Comparison of ENCODE assay signal across 23 mouse cellular contexts in genomic region chr1:59212951-59213350, GRCm38 (mm10). TPM values are rescaled to one million over a fixed set of nuclear protein-coding genes. Genes with fewer than 3 reads are reported as not detected.
DNase-seq lines count a peak whose midpoint lies in the region; ATAC-seq lines count a peak whose summit lies in the region.
"Had no signal": no experiment of that assay in that cellular context is flagged by ENCODE, and none has a peak within 500 bp of the region (broad histone marks: within the 10 kb centered on the region; RNA-seq: fewer than 3 reads in every experiment).

No protein-coding gene starts in this region.

- ATAC-seq in forebrain, embryonic 12.5 days (ENCODE audit: low FRiP score) = no peak
- ATAC-seq: forebrain, embryonic 14.5 days had no signal

- no peaks in the 10 kb centered on the region for H3K4me1 ChIP-seq in forebrain, embryonic 12.5 days
- H3K4me1 ChIP-seq: embryonic facial prominence, embryonic 13.5 days; hindbrain, embryonic 10.5 days had no signal

- intact Hi-C loops in left cerebral cortex, postnatal 4 days (cut with DNase I) = no loop called here

- peaks cover 25% of the 10 kb centered on the region for H3K36me3 ChIP-seq in forebrain, embryonic 12.5 days (replicated peaks)

- no CpG with 5 or more reads among the region's 1 CpGs for WGBS in forebrain, embryonic 12.5 days

- no peaks in the 10 kb centered on the region for H3K27me3 ChIP-seq in forebrain, embryonic 12.5 days
- H3K27me3 ChIP-seq: embryonic facial prominence, embryonic 13.5 days; heart, embryonic 12.5 days had no signal

- no peaks in the 10 kb centered on the region for H3K9me3 ChIP-seq in forebrain, embryonic 12.5 days
- H3K9me3 ChIP-seq: embryonic facial prominence, embryonic 13.5 days; heart, embryonic 12.5 days; hindbrain, embryonic 10.5 days had no signal

- peak; percentile 20 for DNase-seq in kidney, adult 9 months
- DNase-seq in kidney, postnatal 14 days = no peak
- peak; percentile 26 for DNase-seq in retina, postnatal 1 day
- no peak for DNase-seq in retina, embryonic 14.5 days (ENCODE audit: low spot score)
- peak; percentile 59 for DNase-seq in ZHBTc4 (ENCODE audit: low read depth, low spot score)
- DNase-seq in left cerebral cortex, postnatal 4 days = no peak
- DNase-seq: adrenal gland, adult 2 months; adrenal gland, postnatal 25 days; cerebellum, adult 18-20 months; cerebellum, adult 9-11 months; cerebellum, postnatal 36 days; gastrocnemius, adult 2 months; gastrocnemius, postnatal 25 days had no signal

- H3K4me2 ChIP-seq in forebrain, embryonic 12.5 days = no peak overlapping the region
- H3K4me2 ChIP-seq: embryonic facial prominence, embryonic 13.5 days; heart, embryonic 12.5 days; hindbrain, embryonic 14.5 days had no signal

- no peak overlapping the region for H3K27ac ChIP-seq in forebrain, embryonic 12.5 days
- H3K27ac ChIP-seq: embryonic facial prominence, embryonic 13.5 days; gastrocnemius, adult 2 months; hindbrain, embryonic 10.5 days; hindbrain, embryonic 14.5 days had no signal

- no peak overlapping the region for H3K4me3 ChIP-seq in forebrain, embryonic 12.5 days (replicated peaks)
- H3K4me3 ChIP-seq: embryonic facial prominence, embryonic 13.5 days; gastrocnemius, adult 2 months; heart, embryonic 12.5 days; hindbrain, embryonic 10.5 days had no signal

- no peak overlapping the region for H3K9ac ChIP-seq in forebrain, embryonic 12.5 days
- H3K9ac ChIP-seq: embryonic facial prominence, embryonic 13.5 days; heart, embryonic 12.5 days; hindbrain, embryonic 14.5 days had no signal

RNA-seq across cellular contexts. Expression of gene Als2, which starts 24.1 kb away (rescaled TPM):
- polyA plus RNA-seq in forebrain, embryonic 12.5 days (2016; fragmentation: Nextera tagmentation; extraction: Ambion mirVana) = 21.6 and 22.1 TPM in 2 replicates
- 10 to 100 TPM; 41.3 to 42.8 TPM for total RNA-seq in left cerebral cortex, postnatal 4 days (2021)

RNA-seq across cellular contexts. Expression of gene Cdk15, which starts 43.8 kb away (rescaled TPM):
- polyA plus RNA-seq in forebrain, embryonic 12.5 days (2016; fragmentation: Nextera tagmentation; extraction: Ambion mirVana) = 0.13 and 0.37 TPM in 2 replicates
- total RNA-seq in left cerebral cortex, postnatal 4 days (2021) = under 1 TPM in 1 of 2 experiments, not detected in 1; 0.34 TPM
- total RNA-seq: adrenal gland, adult 2 months; granulocyte monocyte progenitor cell, adult 5-6 weeks; heart, adult 8-10 months; heart, postnatal 25 days; MEL had no signal
- polyA plus RNA-seq: adrenal gland, adult 2 months had no signal

RNA-seq across cellular contexts. Expression of gene Mpp4, which starts 49.8 kb away (rescaled TPM):
- polyA plus RNA-seq in forebrain, embryonic 12.5 days (2016; fragmentation: Nextera tagmentation; extraction: Ambion mirVana) = 0.28 and 0.32 TPM in 2 replicates
- total RNA-seq in left cerebral cortex, postnatal 4 days (2021) = 1 to 10 TPM; 1.2 to 1.4 TPM
- total RNA-seq: adrenal gland, postnatal 25 days had no signal

Comparison
In these comparisons a context has a peak if more than half of its experiments do, and no peak if none do; other contexts are left out.
1. DNase-seq: peak in kidney, adult 9 months (single experiment), retina, postnatal 1 day (single experiment) and ZHBTc4 (single experiment); none in kidney, postnatal 14 days (single experiment), retina, embryonic 14.5 days (single experiment) and left cerebral cortex, postnatal 4 days (single experiment).